Mouse (Mus musculus): ENCODE data around the gene Rnh1. TPM values are rescaled to one million over a fixed set of nuclear protein-coding genes. Genes with fewer than 3 reads are reported as not detected.

Gene Rnh1
- polyA plus RNA-seq, 1 experiment from 2014 or later, result 292 TPM

- CTCF ChIA-PET, result interaction anchor here (2.5 kb wide), 1 partner anchor 16 kb away, joined by 6 read pairs; no protein-coding TSS in a partner anchor
Observed at GRCm38 (mm10) chr7:141191796-141192685, 19.4 kb upstream of the Rnh1 start.

DNA sequence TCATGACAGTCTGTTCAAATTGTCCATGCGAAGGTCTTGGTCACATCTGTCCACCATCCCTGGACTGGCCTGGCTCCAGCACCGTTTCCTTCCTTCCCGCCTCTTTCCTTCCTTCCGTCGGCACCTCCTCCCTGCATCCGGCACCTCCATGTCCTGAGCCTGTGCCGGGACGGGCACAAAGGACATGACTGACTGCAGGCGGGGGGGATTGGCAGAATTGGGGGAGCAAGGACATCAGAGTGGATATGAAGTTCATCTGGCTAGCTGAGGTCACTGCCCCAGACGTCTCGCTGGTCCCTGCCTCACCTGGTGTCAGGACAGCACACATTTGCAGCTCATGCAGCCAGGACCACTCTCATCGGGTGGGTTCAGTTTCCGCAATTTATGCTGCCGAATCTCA is 18.4 kb upstream of the Rnh1 start:
- H3K27me3 ChIP-seq, result no peaks in the 10 kb centered on the region
- CTCF ChIA-PET, result interaction anchor here (2.5 kb wide), 1 partner anchor 15 kb away, joined by 6 read pairs; no protein-coding TSS in a partner anchor
- in situ Hi-C loops (cut with MboI; ENCODE audit: low pct_unique_long_range_greater_than_20kb), result no loop called here
- POLR2A ChIA-PET, result no interaction called here
- ATAC-seq (no peak), DNase-seq (ENCODE audit: low read depth, low spot score) (no peak)
- no peak for TF ChIP-seq CTCF (IDR thresholded peaks at IDR 0.05)

More at GRCm38 (mm10) chr7:141191796-141192685, 19.4 kb upstream of the Rnh1 start:
- ATAC-seq (no peak), DNase-seq (ENCODE audit: low read depth, low spot score) (no peak)
- POLR2A ChIA-PET, result interaction anchor here (0.6 to 1.6 kb wide), 3 partner anchors 25 to 69 kb away, joined by 3 to 5 read pairs (median 4); partner anchors contain the start of gene Phrf1
- H3K27me3 ChIP-seq, result no peaks in the 10 kb centered on the region
- in situ Hi-C loops (cut with MboI; ENCODE audit: low pct_unique_long_range_greater_than_20kb), result no loop called here
- no peak for TF ChIP-seq CTCF (IDR thresholded peaks at IDR 0.05)

DNA sequence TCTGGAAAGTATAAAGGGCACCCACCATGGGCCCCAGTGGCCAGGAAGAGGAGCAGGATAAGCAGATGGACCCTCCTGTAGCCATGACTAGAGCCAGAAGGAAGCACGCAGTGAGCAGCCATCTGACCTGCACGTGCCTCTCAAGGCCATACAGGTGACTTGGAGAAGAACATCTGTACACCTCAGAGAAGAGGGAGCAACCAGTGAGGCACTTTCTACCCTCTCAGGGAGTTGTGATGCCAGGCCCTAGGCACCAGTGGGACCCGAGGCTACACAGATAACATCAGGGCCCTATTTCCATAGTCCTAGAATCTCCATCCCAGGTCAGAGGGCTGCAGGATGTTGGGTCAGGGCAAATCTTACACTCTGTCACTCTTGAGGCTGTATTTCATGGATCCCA is 17.6 kb upstream of the Rnh1 start:
- TF ChIP-seq CTCF (IDR thresholded peaks at IDR 0.05), result no peak
- H3K27me3 ChIP-seq, result no peaks in the 10 kb centered on the region
- in situ Hi-C loops (cut with MboI; ENCODE audit: low pct_unique_long_range_greater_than_20kb), result no loop called here
- CTCF ChIA-PET, result no interaction called here
- DNase-seq (ENCODE audit: low read depth, low spot score) (no peak), ATAC-seq (no peak)
- POLR2A ChIA-PET, result no interaction called here

- CTCF ChIA-PET, result no interaction called here
- no peak for DNase-seq (ENCODE audit: low read depth, low spot score)
- ATAC-seq, result no peak
- in situ Hi-C loops (cut with MboI; ENCODE audit: low pct_unique_long_range_greater_than_20kb), result no loop called here
- no peaks in the 10 kb centered on the region for H3K27me3 ChIP-seq
- no peak for TF ChIP-seq CTCF (IDR thresholded peaks at IDR 0.05)
- POLR2A ChIA-PET, result no interaction called here
Observed at GRCm38 (mm10) chr7:141188733-141189132, 16.1 kb upstream of the Rnh1 start.

DNA sequence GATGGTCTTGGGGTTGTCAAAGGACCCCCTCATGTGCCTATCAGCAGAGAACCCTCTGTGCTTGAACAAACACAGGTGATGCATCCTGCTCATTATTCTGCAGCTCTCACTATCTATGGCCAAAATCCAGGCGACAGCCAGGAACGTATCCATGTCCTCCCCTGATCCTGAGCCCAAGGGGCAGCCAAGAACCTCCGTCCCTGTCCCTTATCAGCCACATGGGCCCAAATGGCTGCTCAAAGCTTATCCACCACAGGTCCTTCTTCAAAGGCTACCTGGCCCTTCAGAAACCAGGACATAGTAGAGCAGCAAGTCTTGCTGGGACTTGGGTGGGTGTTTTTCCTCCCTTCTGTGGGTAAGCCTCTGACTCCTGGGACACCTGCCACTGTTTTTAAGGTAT is 15.5 kb upstream of the Rnh1 start:
- ChIA-PET CTCF (interaction anchor here (1.2 kb wide), 1 partner anchor 118 kb away, joined by 3 read pairs; no protein-coding TSS in a partner anchor), POLR2A (no interaction called here)
- ATAC-seq, result no peak
- in situ Hi-C loops (cut with MboI; ENCODE audit: low pct_unique_long_range_greater_than_20kb), result no loop called here
- no peaks in the 10 kb centered on the region for H3K27me3 ChIP-seq
- no peak for TF ChIP-seq CTCF (IDR thresholded peaks at IDR 0.05)
- no peak for DNase-seq (ENCODE audit: low read depth, low spot score)

- ATAC-seq, result no peak
- in situ Hi-C loops (cut with MboI; ENCODE audit: low pct_unique_long_range_greater_than_20kb), result loop anchor here (5.0 to 10.0 kb wide), 3 partner anchors 121 to 331 kb away; partner anchors contain the start of genes Gm45717, Ifitm2, Odf3 and Scgb1c1
- CTCF ChIA-PET, result interaction anchor here (0.7 to 2.0 kb wide), 14 partner anchors 8 to 216 kb away, joined by 3 to 10 read pairs (median 4); no protein-coding TSS in a partner anchor
- H3K27me3 ChIP-seq, result no peaks in the 10 kb centered on the region
- POLR2A ChIA-PET, result interaction anchor here (0.5 to 0.6 kb wide), 2 partner anchors 18 to 26 kb away, joined by 3 to 4 read pairs; no protein-coding TSS in a partner anchor
- no peak for DNase-seq (ENCODE audit: low read depth, low spot score)
- TF ChIP-seq CTCF (IDR thresholded peaks at IDR 0.05), result peak; percentile 91
Observed at GRCm38 (mm10) chr7:141176173-141176572, 3.5 kb upstream of the Rnh1 start.

DNA sequence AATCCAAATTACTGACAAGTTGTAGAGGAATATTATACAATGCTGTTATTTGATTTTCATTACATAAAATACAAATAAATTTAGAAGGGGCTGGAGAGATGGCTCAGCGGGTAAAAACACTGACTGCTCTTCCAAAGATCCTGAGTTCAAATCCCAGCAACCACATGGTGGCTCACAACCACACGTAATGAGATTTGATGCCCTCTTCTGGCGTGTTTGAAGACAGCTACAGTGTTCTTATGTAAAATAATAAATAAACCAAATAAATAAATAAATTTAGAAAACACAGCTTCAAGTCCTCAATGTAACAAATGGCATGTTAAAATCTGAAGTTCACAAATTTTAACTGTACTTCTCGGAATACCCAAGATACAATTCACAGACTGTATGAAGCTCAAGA is 2.4 kb upstream of the Rnh1 start:
- CTCF ChIA-PET, result interaction anchor here (1.5 to 1.6 kb wide), 3 partner anchors 17 to 216 kb away, joined by 3 to 6 read pairs (median 4); no protein-coding TSS in a partner anchor
- POLR2A ChIA-PET, result no interaction called here
- in situ Hi-C loops (cut with MboI; ENCODE audit: low pct_unique_long_range_greater_than_20kb), result loop anchor here (5.0 to 10.0 kb wide), 3 partner anchors 120 to 330 kb away; partner anchors contain the start of genes Gm45717, Ifitm2, Odf3 and Scgb1c1
- no peak for TF ChIP-seq CTCF (IDR thresholded peaks at IDR 0.05)
- DNase-seq (ENCODE audit: low read depth, low spot score), result no peak
- no peaks in the 10 kb centered on the region for H3K27me3 ChIP-seq
- no peak for ATAC-seq

GRCm38 (mm10) chr7:141173323-141173850 is 730 bp upstream of the Rnh1 start:
- ATAC-seq (no peak), DNase-seq (ENCODE audit: low read depth, low spot score) (no peak)
- in situ Hi-C loops (cut with MboI; ENCODE audit: low pct_unique_long_range_greater_than_20kb), result loop anchor here (10.0 to 25.0 kb wide), 3 partner anchors 119 to 1061 kb away; partner anchors contain the start of genes Echs1, Fuom, Odf3 and Paox
- POLR2A ChIA-PET, result no interaction called here
- no peak for TF ChIP-seq CTCF (IDR thresholded peaks at IDR 0.05)
- H3K27me3 ChIP-seq, result no peaks in the 10 kb centered on the region
- CTCF ChIA-PET, result interaction anchor here (1.4 kb wide), 1 partner anchor 103 kb away, joined by 4 read pairs; no protein-coding TSS in a partner anchor

GRCm38 (mm10) chr7:141169866-141170265 is 2.8 kb downstream of the Rnh1 start:
- H3K27me3 ChIP-seq, result no peaks in the 10 kb centered on the region
- in situ Hi-C loops (cut with MboI; ENCODE audit: low pct_unique_long_range_greater_than_20kb), result loop anchor here (10.0 to 25.0 kb wide), 3 partner anchors 115 to 1058 kb away; partner anchors contain the start of genes Echs1, Fuom, Odf3 and Paox
- TF ChIP-seq CTCF (IDR thresholded peaks at IDR 0.05), result no peak
- no peak for ATAC-seq
- POLR2A ChIA-PET, result no interaction called here
- CTCF ChIA-PET, result no interaction called here
- no peak for DNase-seq (ENCODE audit: low read depth, low spot score)

DNA sequence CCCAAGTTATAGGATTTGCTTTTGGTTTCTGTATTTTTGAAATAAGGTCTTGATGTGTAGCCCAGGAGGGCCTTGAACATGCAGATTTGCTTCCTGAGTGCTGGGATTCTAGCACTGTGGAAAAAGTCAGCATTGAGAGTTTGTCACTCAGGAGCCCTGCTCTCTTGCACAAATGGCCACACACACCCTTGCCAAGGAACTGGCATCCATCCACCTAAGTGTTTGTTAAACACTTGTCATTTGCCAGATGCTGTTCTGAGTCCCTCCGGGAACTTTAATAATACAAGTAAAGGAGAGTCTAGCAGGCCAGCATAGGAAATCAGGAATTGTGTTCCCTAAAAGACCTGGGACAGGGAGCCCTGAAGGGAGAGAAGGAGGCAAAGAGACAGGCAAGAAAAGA is 3.4 kb downstream of the Rnh1 start:
- in situ Hi-C loops (cut with MboI; ENCODE audit: low pct_unique_long_range_greater_than_20kb), result loop anchor here (25.0 kb wide), 1 partner anchor 1057 kb away; the partner anchor contains the start of genes Echs1, Fuom and Paox

More for the DNA sequence above, 3.4 kb downstream of the Rnh1 start:
- CTCF ChIA-PET, result no interaction called here
- ATAC-seq (no peak), DNase-seq (ENCODE audit: low read depth, low spot score) (no peak)
- POLR2A ChIA-PET, result no interaction called here
- H3K27me3 ChIP-seq, result no peaks in the 10 kb centered on the region
- TF ChIP-seq CTCF (IDR thresholded peaks at IDR 0.05), result no peak
